Mouse (Mus musculus): ENCODE data around the gene Vamp1.

GRCm38 (mm10) chr6:125264219-125264618 lies 48.9 kb downstream of the Vamp1 start:
- TF ChIP-seq GATA1 (IDR thresholded peaks at IDR 0.05; ENCODE audit: borderline replicate concordance, low read length) (no peak), FLI1 (IDR thresholded peaks at IDR 0.05; ENCODE audit: low read length) (no peak)
